Mouse (Mus musculus): ENCODE measurements at regions not wholly inside any gene's neighbourhood (a gene's known extent, or its start where the extent isn't known, plus 50 kb on each side); places are given as distances from the start of the nearest gene placed in this dataset.

- TF ChIP-seq POLR2A (IDR thresholded peaks at IDR 0.05; ENCODE audit: control insufficient read depth, low read depth, low read length) (no peak), CTCF (IDR thresholded peaks at IDR 0.05; ENCODE audit: control insufficient read depth, insufficient read depth, insufficient replicate concordance, low read depth, low read length) (no peak)
Measured at GRCm38 (mm10) chr3:60819684-60820281, 182.8 kb upstream of the P2ry1 start.

All from testis, adult 2 months (tissue).